Mouse (Mus musculus): ENCODE results near the gene Gm11032. TPM values are rescaled to one million over a fixed set of nuclear protein-coding genes. Genes with fewer than 3 reads are reported as not detected.
"Not testable (repeated sequence)": the region's sequence is repeated elsewhere in the genome, so short reads cannot be mapped to it uniquely, and the experiment has no call there.

The Gm11032 gene
- polyA plus RNA-seq, 1 experiment from 2014 or later = not detected

DNA sequence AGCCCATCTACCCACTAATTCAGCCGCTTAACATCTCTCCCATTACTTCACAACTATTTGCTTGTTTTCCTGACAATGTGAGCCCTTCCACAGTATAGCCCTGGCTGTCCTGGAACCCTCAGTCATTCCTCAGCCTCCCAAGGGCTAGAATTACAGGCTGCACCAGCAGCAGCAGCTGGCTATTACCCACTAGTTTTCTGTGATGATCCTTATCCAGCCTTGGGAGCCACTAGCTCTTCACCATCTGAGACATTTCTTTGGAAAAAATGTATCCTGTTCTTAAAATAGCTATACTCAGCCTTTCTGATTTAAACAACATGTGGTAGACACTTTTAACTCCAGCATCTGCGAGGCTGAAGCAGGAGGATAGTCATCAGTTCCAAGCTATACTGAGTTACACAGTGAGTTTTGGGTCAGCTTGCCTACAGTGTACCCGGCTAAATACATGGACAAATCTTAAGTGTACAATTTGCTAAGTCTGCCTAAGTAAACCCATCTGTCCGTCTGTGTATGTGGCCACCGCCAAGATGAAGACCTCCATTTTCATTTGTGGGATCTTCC lies 17.0 kb downstream of the Gm11032 start:
- Histone ChIP-seq H3K4me3 (ENCODE audit: low read length) (peak overlapping the region; percentile 73), H3K9ac (ENCODE audit: low read length) (no peak overlapping the region; the same call in 1 of the 2 replicates), H3K27me3 (ENCODE audit: control insufficient read depth, insufficient read depth, low read length) (no peaks in the 10 kb centered on the region), H3K27ac (ENCODE audit: low read length) (peak overlapping the region; percentile 52; the same call in 1 of the 2 replicates), H3K4me2 (ENCODE audit: low read depth, low read length) (peak overlapping the region; percentile 71), H3K4me1 (ENCODE audit: control insufficient read depth, insufficient read depth, low read length) (peaks cover 11% of the 10 kb centered on the region), H3K9me3 (replicated peaks; ENCODE audit: control insufficient read depth, low read length) (no peaks in the 10 kb centered on the region), H3K36me3 (ENCODE audit: control insufficient read depth, insufficient read depth) (no peaks in the 10 kb centered on the region)
- ATAC-seq (replicated peaks; ENCODE audit: extremely low read depth, insufficient read depth, low FRiP score) = no peak
- 48% methylated on average over 5 of the region's 5 CpGs for WGBS

DNA sequence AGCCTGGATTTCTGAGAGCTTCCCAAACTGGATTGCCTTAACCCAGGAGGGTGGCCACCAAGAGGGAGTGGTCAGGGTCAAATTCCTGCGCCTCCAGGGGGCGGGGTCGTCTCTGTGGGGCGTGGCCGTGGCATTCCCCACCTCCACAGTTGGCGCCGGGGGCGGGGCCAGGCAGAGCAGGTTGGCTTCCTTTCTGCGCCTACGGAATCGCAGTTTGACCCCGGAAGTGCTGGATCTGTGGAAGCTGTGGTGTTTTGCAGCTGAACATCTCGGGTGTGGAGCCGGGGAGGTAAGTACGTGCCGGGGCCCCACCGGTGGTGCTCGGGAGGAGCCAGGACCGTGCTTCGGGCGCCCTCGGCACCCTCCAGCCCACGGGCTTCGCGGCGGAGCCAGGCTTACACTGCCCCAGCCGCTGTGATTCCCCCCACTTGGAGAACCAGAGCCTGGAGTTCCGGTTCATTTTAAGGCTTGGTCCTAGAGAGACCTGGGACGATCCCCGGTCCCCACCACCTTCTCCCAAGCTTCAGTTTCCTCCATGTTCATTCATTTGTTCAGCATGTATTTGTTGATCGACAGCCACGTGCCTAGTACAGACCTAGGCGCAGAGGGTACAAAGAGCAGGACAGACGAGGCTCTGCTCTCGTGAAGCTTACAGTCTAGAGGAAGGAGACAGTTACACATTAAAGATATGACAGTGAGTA lies 17.8 kb downstream of the Gm11032 start, which contains the start of gene Ascc2:
TSS of gene Ascc2 (plus strand) at position 214 of the 701 bp plus-strand sequence.
- no peaks in the 10 kb centered on the region for H3K9me3 ChIP-seq (replicated peaks; ENCODE audit: control insufficient read depth, low read length)
- H3K9ac ChIP-seq (ENCODE audit: low read length) = peak within 1 kb of the TSS; percentile 77
- H3K36me3 ChIP-seq (ENCODE audit: control insufficient read depth, insufficient read depth) = no peaks in the 10 kb centered on the region
- peaks cover 11% of the 10 kb centered on the region for H3K4me1 ChIP-seq (ENCODE audit: control insufficient read depth, insufficient read depth, low read length)
- H3K4me2 ChIP-seq (ENCODE audit: low read depth, low read length) = peak within 1 kb of the TSS; percentile 71
- peak within 1 kb of the TSS; percentile 57 for H3K27ac ChIP-seq (ENCODE audit: low read length)
- H3K27me3 ChIP-seq (ENCODE audit: control insufficient read depth, insufficient read depth, low read length) = no peaks in the 10 kb centered on the region
- peak within 1 kb of the TSS; percentile 73 for H3K4me3 ChIP-seq (ENCODE audit: low read length)
- under 1% methylated on average over 35 of the region's 35 CpGs for WGBS
- ATAC-seq (replicated peaks; ENCODE audit: extremely low read depth, insufficient read depth, low FRiP score) = peak; percentile 97

GRCm38 (mm10) chr11:4638261-4638660 lies 18.4 kb downstream of the Gm11032 start:
- H3K4me3 ChIP-seq (ENCODE audit: low read length) = peak overlapping the region; percentile 73
- H3K9ac ChIP-seq (ENCODE audit: low read length) = peak overlapping the region; percentile 77
- H3K4me1 ChIP-seq (ENCODE audit: control insufficient read depth, insufficient read depth, low read length) = peaks cover 11% of the 10 kb centered on the region
- WGBS = 11% methylated on average over 7 of the region's 7 CpGs
- H3K9me3 ChIP-seq (replicated peaks; ENCODE audit: control insufficient read depth, low read length) = no peaks in the 10 kb centered on the region
- H3K36me3 ChIP-seq (ENCODE audit: control insufficient read depth, insufficient read depth) = 0 out of 2 replicates have a peak, but pooled peaks cover 2% of the 10 kb centered on the region
- H3K4me2 ChIP-seq (ENCODE audit: low read depth, low read length) = peak overlapping the region; percentile 71
- no peak overlapping the region; the same call in 1 of the 2 replicates for H3K27ac ChIP-seq (ENCODE audit: low read length)
- no peaks in the 10 kb centered on the region for H3K27me3 ChIP-seq (ENCODE audit: control insufficient read depth, insufficient read depth, low read length)
- no peak for ATAC-seq (replicated peaks; ENCODE audit: extremely low read depth, insufficient read depth, low FRiP score)

DNA sequence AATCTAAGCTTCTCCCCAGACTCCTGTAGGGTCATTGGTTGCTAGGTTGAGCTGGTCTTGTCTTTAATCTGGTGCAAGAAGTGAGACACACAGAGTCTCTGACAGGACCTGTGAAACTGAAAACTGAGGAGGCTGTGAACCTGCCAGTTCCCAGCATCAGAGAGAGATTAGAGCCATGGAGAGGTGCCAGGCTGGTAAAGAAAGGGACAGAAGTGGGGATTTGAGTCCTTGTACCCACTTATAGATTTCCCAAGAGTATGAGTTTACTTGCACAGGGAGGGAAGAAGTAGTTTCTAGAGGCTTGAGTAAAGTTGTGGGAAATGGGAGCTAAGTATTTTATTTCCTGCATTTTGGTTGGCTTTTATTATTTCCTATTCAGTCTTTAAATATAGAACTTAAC lies 21.3 kb downstream of the Gm11032 start:
- Histone ChIP-seq H3K36me3 (ENCODE audit: control insufficient read depth, insufficient read depth) (peaks cover 5% of the 10 kb centered on the region; the same call in 1 of the 2 replicates), H3K4me1 (ENCODE audit: control insufficient read depth, insufficient read depth, low read length) (peaks cover 11% of the 10 kb centered on the region), H3K27me3 (ENCODE audit: control insufficient read depth, insufficient read depth, low read length) (no peaks in the 10 kb centered on the region), H3K4me3 (ENCODE audit: low read length) (no peak overlapping the region), H3K27ac (ENCODE audit: low read length) (no peak overlapping the region), H3K9me3 (replicated peaks; ENCODE audit: control insufficient read depth, low read length) (no peaks in the 10 kb centered on the region), H3K4me2 (ENCODE audit: low read depth, low read length) (no peak overlapping the region), H3K9ac (ENCODE audit: low read length) (no peak overlapping the region)
- ATAC-seq (replicated peaks; ENCODE audit: extremely low read depth, insufficient read depth, low FRiP score) = no peak

DNA sequence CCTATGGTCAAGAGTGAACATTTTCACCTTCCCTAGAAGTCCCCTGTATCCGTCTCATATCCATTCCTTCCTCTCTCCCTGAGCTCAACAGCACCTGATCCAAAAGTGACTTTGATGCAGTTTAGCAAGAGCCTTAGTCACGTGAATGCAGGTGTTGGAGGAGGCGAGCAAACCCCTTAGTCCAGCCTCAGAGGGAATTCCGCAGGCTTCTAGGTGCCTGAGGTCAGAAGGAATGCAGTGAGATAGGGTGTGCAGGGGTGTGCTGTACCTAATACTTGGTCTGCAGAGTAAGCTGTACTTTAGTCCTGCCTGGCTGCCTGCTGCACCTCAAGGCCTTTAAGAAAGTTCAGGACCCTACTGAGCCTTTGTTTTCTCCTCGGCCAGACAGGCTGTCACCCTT lies 23.9 kb downstream of the Gm11032 start:
- H3K27me3 ChIP-seq (ENCODE audit: control insufficient read depth, insufficient read depth, low read length) = no peaks in the 10 kb centered on the region
- H3K9me3 ChIP-seq (replicated peaks; ENCODE audit: control insufficient read depth, low read length) = no peaks in the 10 kb centered on the region
- no peak overlapping the region for H3K27ac ChIP-seq (ENCODE audit: low read length)
- H3K9ac ChIP-seq (ENCODE audit: low read length) = no peak overlapping the region
- H3K36me3 ChIP-seq (ENCODE audit: control insufficient read depth, insufficient read depth) = peaks cover 25% of the 10 kb centered on the region
- WGBS = 51% methylated on average over 5 of the region's 5 CpGs
- no peak overlapping the region for H3K4me3 ChIP-seq (ENCODE audit: low read length)
- no peak overlapping the region for H3K4me2 ChIP-seq (ENCODE audit: low read depth, low read length)
- no peak for ATAC-seq (replicated peaks; ENCODE audit: extremely low read depth, insufficient read depth, low FRiP score)
- peaks cover 2% of the 10 kb centered on the region for H3K4me1 ChIP-seq (ENCODE audit: control insufficient read depth, insufficient read depth, low read length)

DNA sequence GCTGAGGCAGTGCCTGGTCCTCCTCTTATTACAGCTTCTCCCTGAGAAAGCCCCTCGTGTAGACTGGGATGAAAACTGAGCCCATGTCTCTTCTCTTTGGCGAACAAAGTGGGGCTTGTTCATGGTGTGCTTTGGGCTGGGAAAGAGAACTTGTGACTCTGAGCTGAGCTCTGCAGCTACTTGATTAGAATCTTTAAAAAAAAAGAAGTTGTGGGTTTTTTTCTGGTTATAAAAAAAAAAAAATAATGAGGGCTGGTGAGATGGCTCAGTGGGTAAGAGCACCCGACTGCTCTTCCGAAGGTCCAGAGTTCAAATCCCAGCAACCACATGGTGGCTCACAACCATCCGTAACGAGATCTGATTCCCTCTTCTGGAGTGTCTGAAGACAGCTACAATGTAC lies 25.3 kb downstream of the Gm11032 start:
- not testable (repeated sequence) for H3K27ac ChIP-seq (ENCODE audit: low read length); H3K9me3 ChIP-seq (replicated peaks; ENCODE audit: control insufficient read depth, low read length); H3K27me3 ChIP-seq (ENCODE audit: control insufficient read depth, insufficient read depth, low read length); H3K9ac ChIP-seq (ENCODE audit: low read length); ATAC-seq (replicated peaks; ENCODE audit: extremely low read depth, insufficient read depth, low FRiP score); H3K4me3 ChIP-seq (ENCODE audit: low read length); H3K4me2 ChIP-seq (ENCODE audit: low read depth, low read length); H3K4me1 ChIP-seq (ENCODE audit: control insufficient read depth, insufficient read depth, low read length)
- 90% methylated on average over 4 of the region's 6 CpGs for WGBS
- peaks cover 38% of the 10 kb centered on the region for H3K36me3 ChIP-seq (ENCODE audit: control insufficient read depth, insufficient read depth)

- Histone ChIP-seq H3K4me2 (ENCODE audit: low read depth, low read length) (no peak overlapping the region), H3K9me3 (replicated peaks; ENCODE audit: control insufficient read depth, low read length) (no peaks in the 10 kb centered on the region), H3K4me1 (ENCODE audit: control insufficient read depth, insufficient read depth, low read length) (no peaks in the 10 kb centered on the region), H3K4me3 (ENCODE audit: low read length) (no peak overlapping the region), H3K27me3 (ENCODE audit: control insufficient read depth, insufficient read depth, low read length) (no peaks in the 10 kb centered on the region), H3K27ac (ENCODE audit: low read length) (no peak overlapping the region), H3K9ac (ENCODE audit: low read length) (no peak overlapping the region), H3K36me3 (ENCODE audit: control insufficient read depth, insufficient read depth) (peaks cover 41% of the 10 kb centered on the region)
- WGBS = 87% methylated on average over 9 of the region's 9 CpGs
- no peak for ATAC-seq (replicated peaks; ENCODE audit: extremely low read depth, insufficient read depth, low FRiP score)
These were observed 26.5 kb downstream of the Gm11032 start for GRCm38 (mm10) chr11:4646409-4646808.

DNA sequence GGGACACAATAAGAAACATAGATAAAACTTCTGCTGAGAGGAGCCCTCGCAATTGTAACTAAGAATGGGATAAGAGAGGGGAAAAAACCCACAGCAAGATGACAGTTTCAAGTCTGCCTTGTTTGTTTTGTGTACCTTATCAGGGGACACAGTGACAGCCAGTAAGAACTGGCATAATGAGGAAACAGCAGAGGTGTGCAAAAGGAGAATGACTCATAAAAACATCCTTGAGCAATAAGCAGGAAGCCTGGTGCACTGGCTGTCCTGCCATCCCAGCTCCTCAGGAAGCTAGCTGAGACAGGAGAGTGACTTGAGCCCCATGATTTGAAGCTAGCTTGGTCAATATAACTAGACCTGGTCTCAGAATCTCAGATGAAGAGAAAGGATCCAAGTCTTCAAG lies 40.0 kb downstream of the Gm11032 start:
- Histone ChIP-seq H3K27ac (ENCODE audit: low read length) (no peak overlapping the region), H3K9ac (ENCODE audit: low read length) (no peak overlapping the region), H3K4me1 (ENCODE audit: control insufficient read depth, insufficient read depth, low read length) (no peaks in the 10 kb centered on the region), H3K27me3 (ENCODE audit: control insufficient read depth, insufficient read depth, low read length) (no peaks in the 10 kb centered on the region), H3K9me3 (replicated peaks; ENCODE audit: control insufficient read depth, low read length) (no peaks in the 10 kb centered on the region), H3K4me2 (ENCODE audit: low read depth, low read length) (no peak overlapping the region), H3K36me3 (ENCODE audit: control insufficient read depth, insufficient read depth) (peaks cover 16% of the 10 kb centered on the region; the same call in 1 of the 2 replicates), H3K4me3 (ENCODE audit: low read length) (no peak overlapping the region)
- 75% methylated on average over 1 of the region's 1 CpGs for WGBS
- no peak for ATAC-seq (replicated peaks; ENCODE audit: extremely low read depth, insufficient read depth, low FRiP score)

DNA sequence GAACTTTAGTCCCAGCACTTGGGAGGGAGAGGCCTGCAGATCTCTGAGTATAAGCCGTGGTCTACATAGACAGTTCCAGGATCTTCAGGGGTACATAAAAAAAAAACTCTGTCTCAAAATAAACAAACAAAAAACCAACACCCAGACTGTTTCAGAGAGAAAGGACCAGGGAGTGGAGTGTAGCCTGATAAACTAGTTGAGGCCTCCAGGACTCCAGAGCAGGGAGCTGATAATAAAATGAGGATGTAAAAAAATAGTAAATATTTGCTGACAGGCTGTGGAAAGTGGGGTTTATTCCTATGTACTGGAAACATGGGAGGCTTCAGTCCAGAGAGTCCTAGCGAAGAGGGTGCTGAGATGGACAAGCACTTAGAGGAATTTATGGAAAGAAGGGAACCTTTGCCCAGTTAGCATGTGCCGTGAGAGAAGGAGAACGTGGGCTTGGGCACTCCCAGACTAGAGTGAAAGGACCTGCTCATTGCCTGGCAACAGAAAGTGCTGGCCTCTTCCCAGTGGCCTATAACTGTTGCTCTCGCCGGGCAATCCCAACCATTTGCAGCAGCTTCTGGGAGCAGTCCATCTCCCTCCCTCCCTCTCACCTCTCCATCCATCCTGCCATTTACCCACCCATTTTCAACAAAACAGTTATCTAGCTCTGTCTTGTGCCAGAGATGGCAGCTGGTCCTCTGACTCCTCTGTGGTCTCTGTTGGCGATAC lies 40.6 kb downstream of the Gm11032 start:
- Histone ChIP-seq H3K27ac (ENCODE audit: low read length) (no peak overlapping the region), H3K9me3 (replicated peaks; ENCODE audit: control insufficient read depth, low read length) (no peaks in the 10 kb centered on the region), H3K4me1 (ENCODE audit: control insufficient read depth, insufficient read depth, low read length) (no peaks in the 10 kb centered on the region), H3K4me3 (ENCODE audit: low read length) (no peak overlapping the region), H3K9ac (ENCODE audit: low read length) (no peak overlapping the region), H3K27me3 (ENCODE audit: control insufficient read depth, insufficient read depth, low read length) (no peaks in the 10 kb centered on the region), H3K36me3 (ENCODE audit: control insufficient read depth, insufficient read depth) (peaks cover 16% of the 10 kb centered on the region; the same call in 1 of the 2 replicates), H3K4me2 (ENCODE audit: low read depth, low read length) (no peak overlapping the region)
- no peak for ATAC-seq (replicated peaks; ENCODE audit: extremely low read depth, insufficient read depth, low FRiP score)
- whole genome bisulfite sequencing = 68% methylated on average over 7 of the region's 7 CpGs
